Mouse (Mus musculus): ENCODE results near the gene Arhgap18. TPM values are rescaled to one million over a fixed set of nuclear protein-coding genes. Genes with fewer than 3 reads are reported as not detected.

The Arhgap18 gene
- polyA plus RNA-seq, 1 experiment from 2014 or later: 28.8 TPM

GRCm38 (mm10) chr10:26793013-26793412 is 39.8 kb downstream of the Arhgap18 start:
- WGBS: 84% methylated on average over 8 of the region's 8 CpGs
- ATAC-seq (ENCODE audit: low read depth): no peak

DNA sequence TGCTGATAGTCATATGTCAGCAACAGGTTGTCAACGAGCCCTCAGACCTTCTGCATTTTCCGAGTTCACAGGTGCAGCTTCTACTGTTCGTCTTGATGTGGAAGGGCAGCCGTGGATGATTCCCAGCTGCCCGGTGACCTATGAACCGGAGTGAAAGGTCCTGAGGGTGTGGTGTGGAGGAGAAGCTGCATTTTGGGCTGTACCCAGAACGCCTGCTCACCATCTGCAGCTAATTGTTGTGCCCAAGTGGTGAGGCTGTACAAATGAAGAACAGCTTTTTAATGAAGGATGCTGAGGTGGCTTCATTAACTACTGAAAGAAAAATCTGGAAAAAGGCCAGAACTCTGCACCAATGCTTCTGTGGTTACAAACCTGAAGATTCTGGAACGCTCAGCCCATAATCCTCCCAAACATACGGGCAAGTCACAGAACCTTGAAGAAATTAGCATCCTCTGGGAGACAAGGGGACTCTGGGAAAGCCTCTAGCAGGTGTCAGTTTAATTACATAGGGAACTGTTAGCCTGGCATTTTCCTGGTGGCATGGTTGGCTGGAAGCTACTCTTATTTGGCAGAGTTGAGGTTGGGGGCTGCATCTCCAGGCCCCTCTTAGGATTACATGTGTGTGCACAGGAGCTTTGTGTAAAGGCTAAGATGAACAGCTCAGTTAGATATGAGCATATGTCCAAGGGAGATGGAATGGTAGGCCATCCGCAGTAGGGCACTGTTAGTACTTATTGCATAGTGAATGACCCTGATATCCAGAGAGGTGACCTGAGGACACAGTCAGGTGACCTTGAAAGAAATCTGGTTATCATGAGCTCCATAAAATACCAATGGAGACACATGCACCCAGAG is 43.4 kb downstream of the Arhgap18 start:
- Histone ChIP-seq H3K9me3 (ENCODE audit: control insufficient read depth, low read length) (no peaks in the 10 kb centered on the region), H3K36me3 (ENCODE audit: control insufficient read depth, insufficient read depth, low read length) (no peaks in the 10 kb centered on the region), H3K9ac (ENCODE audit: low read depth, low read length) (no peak overlapping the region), H3K4me2 (ENCODE audit: low read depth, low read length) (no peak overlapping the region), H3K4me3 (ENCODE audit: low read depth, low read length) (no peak overlapping the region), H3K4me1 (ENCODE audit: control insufficient read depth, insufficient read depth, low read length) (0 out of 2 replicates have a peak, but pooled peaks cover 2% of the 10 kb centered on the region), H3K27me3 (replicated peaks; ENCODE audit: control insufficient read depth, insufficient read depth, low read length) (no peaks in the 10 kb centered on the region), H3K27ac (replicated peaks; ENCODE audit: low read depth, low read length) (no peak overlapping the region)
- WGBS: 53% methylated on average over 10 of the region's 10 CpGs
- ATAC-seq (ENCODE audit: low read depth) (no peak), DNase-seq (ENCODE audit: low spot score) (no peak)

More at GRCm38 (mm10) chr10:26793013-26793412, 39.8 kb downstream of the Arhgap18 start:
- H3K27ac ChIP-seq (replicated peaks; ENCODE audit: low read depth, low read length): no peak overlapping the region
- no peak overlapping the region for H3K4me2 ChIP-seq (ENCODE audit: low read depth, low read length)
- no peak for DNase-seq (ENCODE audit: low spot score)
- no peak overlapping the region for H3K4me3 ChIP-seq (ENCODE audit: low read depth, low read length)
- no peaks in the 10 kb centered on the region for H3K27me3 ChIP-seq (replicated peaks; ENCODE audit: control insufficient read depth, insufficient read depth, low read length)
- H3K36me3 ChIP-seq (ENCODE audit: control insufficient read depth, insufficient read depth, low read length): no peaks in the 10 kb centered on the region
- H3K4me1 ChIP-seq (ENCODE audit: control insufficient read depth, insufficient read depth, low read length): 0 out of 2 replicates have a peak, but pooled peaks cover 2% of the 10 kb centered on the region
- no peaks in the 10 kb centered on the region for H3K9me3 ChIP-seq (ENCODE audit: control insufficient read depth, low read length)
- H3K9ac ChIP-seq (ENCODE audit: low read depth, low read length): no peak overlapping the region

- WGBS: 76% methylated on average over 7 of the region's 7 CpGs
Measured at GRCm38 (mm10) chr10:26797287-26797672, 44.1 kb downstream of the Arhgap18 start.

DNA sequence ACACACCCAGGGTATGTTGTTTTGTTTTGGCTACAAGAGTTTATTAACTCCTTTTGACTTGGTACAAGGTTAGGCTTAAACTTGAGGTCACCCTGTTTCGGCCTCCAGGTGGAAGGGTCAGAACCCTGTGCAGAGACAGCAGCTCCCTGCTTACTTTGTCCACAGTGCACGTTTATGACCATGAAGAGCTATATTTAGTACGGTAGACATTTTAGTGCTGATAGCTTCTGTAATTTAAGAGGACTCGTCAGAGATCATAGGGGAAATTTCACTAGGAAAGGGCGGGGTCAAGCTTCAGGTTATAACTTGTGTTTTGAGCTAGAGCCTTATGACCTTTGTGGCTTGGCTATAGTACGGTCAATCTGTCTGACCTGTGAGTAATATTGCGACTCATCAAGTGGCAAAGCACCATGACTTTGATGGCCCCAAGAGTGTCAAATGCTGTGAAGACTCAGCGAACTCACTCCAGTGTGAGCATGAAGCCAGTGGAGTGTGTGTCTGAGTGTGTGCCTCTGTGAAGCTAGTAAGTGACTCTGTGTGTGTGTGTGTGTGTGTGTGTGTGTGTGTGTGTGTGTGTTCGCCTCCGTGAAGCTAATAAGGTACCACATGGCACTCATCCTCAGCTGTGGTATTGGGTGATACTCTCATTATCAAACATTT is 45.7 kb downstream of the Arhgap18 start:
- DNase-seq (ENCODE audit: low spot score): no peak
- H3K9ac ChIP-seq (ENCODE audit: low read depth, low read length): no peak overlapping the region
- H3K4me2 ChIP-seq (ENCODE audit: low read depth, low read length): no peak overlapping the region
- no peaks in the 10 kb centered on the region for H3K36me3 ChIP-seq (ENCODE audit: control insufficient read depth, insufficient read depth, low read length)
- peak overlapping the region; percentile 49; the same call in 1 of the 2 replicates for H3K27ac ChIP-seq (replicated peaks; ENCODE audit: low read depth, low read length)
- no peaks in the 10 kb centered on the region for H3K27me3 ChIP-seq (replicated peaks; ENCODE audit: control insufficient read depth, insufficient read depth, low read length)
- 77% methylated on average over 10 of the region's 10 CpGs for WGBS
- no peak for ATAC-seq (ENCODE audit: low read depth)
- no peak overlapping the region for H3K4me3 ChIP-seq (ENCODE audit: low read depth, low read length)
- no peaks in the 10 kb centered on the region for H3K9me3 ChIP-seq (ENCODE audit: control insufficient read depth, low read length)
- no peaks in the 10 kb centered on the region for H3K4me1 ChIP-seq (ENCODE audit: control insufficient read depth, insufficient read depth, low read length)

More at GRCm38 (mm10) chr10:26797287-26797672, 44.1 kb downstream of the Arhgap18 start:
- Histone ChIP-seq H3K27me3 (replicated peaks; ENCODE audit: control insufficient read depth, insufficient read depth, low read length) (no peaks in the 10 kb centered on the region), H3K9ac (ENCODE audit: low read depth, low read length) (no peak overlapping the region), H3K27ac (replicated peaks; ENCODE audit: low read depth, low read length) (no peak overlapping the region), H3K4me1 (ENCODE audit: control insufficient read depth, insufficient read depth, low read length) (no peaks in the 10 kb centered on the region), H3K4me3 (ENCODE audit: low read depth, low read length) (no peak overlapping the region), H3K9me3 (ENCODE audit: control insufficient read depth, low read length) (no peaks in the 10 kb centered on the region), H3K4me2 (ENCODE audit: low read depth, low read length) (no peak overlapping the region), H3K36me3 (ENCODE audit: control insufficient read depth, insufficient read depth, low read length) (no peaks in the 10 kb centered on the region)
- ATAC-seq (ENCODE audit: low read depth) (no peak), DNase-seq (ENCODE audit: low spot score) (no peak)

DNA sequence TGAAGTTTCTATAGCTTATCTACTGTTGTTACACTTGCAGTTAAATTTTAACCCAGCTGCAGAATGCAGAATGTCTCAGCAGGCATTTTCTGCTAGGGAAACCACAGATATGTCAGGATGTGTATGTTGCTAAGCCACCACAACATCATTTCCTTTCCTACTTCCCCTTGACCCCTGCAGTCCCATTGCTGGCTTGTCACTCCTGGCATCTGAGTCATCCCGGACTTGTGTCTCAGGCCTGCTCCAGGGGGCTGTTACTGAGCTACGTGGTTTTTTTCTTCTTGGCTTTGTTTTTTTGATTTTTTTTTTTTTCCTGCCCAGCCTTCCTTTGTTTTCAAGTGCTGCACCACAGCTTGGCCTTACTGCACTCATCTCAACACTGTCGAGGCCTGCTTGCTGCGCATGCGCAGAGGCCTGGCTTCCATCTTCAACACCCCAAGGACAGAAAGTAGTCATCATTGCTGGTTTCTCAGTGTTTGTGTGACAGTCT is 46.4 kb downstream of the Arhgap18 start:
- 0 out of 2 replicates have a peak overlapping the region, but pooled peaks have one; percentile 49 for H3K27ac ChIP-seq (replicated peaks; ENCODE audit: low read depth, low read length)
- no peaks in the 10 kb centered on the region for H3K9me3 ChIP-seq (ENCODE audit: control insufficient read depth, low read length)
- H3K4me3 ChIP-seq (ENCODE audit: low read depth, low read length): no peak overlapping the region
- no peaks in the 10 kb centered on the region for H3K36me3 ChIP-seq (ENCODE audit: control insufficient read depth, insufficient read depth, low read length)
- no peak overlapping the region for H3K4me2 ChIP-seq (ENCODE audit: low read depth, low read length)
- DNase-seq (ENCODE audit: low spot score): peak; percentile 65
- no peak overlapping the region for H3K9ac ChIP-seq (ENCODE audit: low read depth, low read length)
- H3K27me3 ChIP-seq (replicated peaks; ENCODE audit: control insufficient read depth, insufficient read depth, low read length): no peaks in the 10 kb centered on the region
- H3K4me1 ChIP-seq (ENCODE audit: control insufficient read depth, insufficient read depth, low read length): no peaks in the 10 kb centered on the region
- 54% methylated on average over 5 of the region's 5 CpGs for WGBS
- no peak for ATAC-seq (ENCODE audit: low read depth)

- H3K4me1 ChIP-seq (ENCODE audit: control insufficient read depth, insufficient read depth, low read length): no peaks in the 10 kb centered on the region
- no peaks in the 10 kb centered on the region for H3K9me3 ChIP-seq (ENCODE audit: control insufficient read depth, low read length)
- H3K27ac ChIP-seq (replicated peaks; ENCODE audit: low read depth, low read length): no peak overlapping the region
- DNase-seq (ENCODE audit: low spot score) (no peak), ATAC-seq (ENCODE audit: low read depth) (no peak)
- H3K27me3 ChIP-seq (replicated peaks; ENCODE audit: control insufficient read depth, insufficient read depth, low read length): no peaks in the 10 kb centered on the region
- no peak overlapping the region for H3K9ac ChIP-seq (ENCODE audit: low read depth, low read length)
- 53% methylated on average over 5 of the region's 5 CpGs for WGBS
- no peak overlapping the region for H3K4me3 ChIP-seq (ENCODE audit: low read depth, low read length)
- H3K36me3 ChIP-seq (ENCODE audit: control insufficient read depth, insufficient read depth, low read length): no peaks in the 10 kb centered on the region
- H3K4me2 ChIP-seq (ENCODE audit: low read depth, low read length): no peak overlapping the region
Measured at GRCm38 (mm10) chr10:26804351-26804983, 51.2 kb downstream of the Arhgap18 start.

DNA sequence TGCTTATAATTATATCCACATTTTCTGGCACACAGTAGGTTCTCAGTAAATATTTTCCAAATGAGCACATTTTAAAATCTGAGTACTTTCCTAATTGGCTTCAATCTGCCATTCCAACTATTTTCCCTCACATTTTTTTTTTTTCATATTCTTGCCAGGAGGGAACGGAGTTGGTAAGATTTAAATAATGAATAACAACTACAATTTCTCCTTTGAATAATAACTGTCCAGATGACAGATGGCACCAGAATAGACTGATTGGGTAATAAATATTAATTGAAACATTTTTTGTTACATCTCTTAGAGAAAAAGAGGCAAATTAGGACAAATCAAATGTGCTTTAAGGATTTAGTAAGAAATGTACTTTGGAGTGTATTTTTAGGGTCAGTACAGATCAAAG is 51.8 kb downstream of the Arhgap18 start:
- Histone ChIP-seq H3K4me2 (ENCODE audit: low read depth, low read length) (no peak overlapping the region), H3K4me1 (ENCODE audit: control insufficient read depth, insufficient read depth, low read length) (no peaks in the 10 kb centered on the region), H3K9ac (ENCODE audit: low read depth, low read length) (no peak overlapping the region), H3K27ac (replicated peaks; ENCODE audit: low read depth, low read length) (no peak overlapping the region), H3K4me3 (ENCODE audit: low read depth, low read length) (no peak overlapping the region), H3K27me3 (replicated peaks; ENCODE audit: control insufficient read depth, insufficient read depth, low read length) (no peaks in the 10 kb centered on the region), H3K9me3 (ENCODE audit: control insufficient read depth, low read length) (no peaks in the 10 kb centered on the region), H3K36me3 (ENCODE audit: control insufficient read depth, insufficient read depth, low read length) (no peaks in the 10 kb centered on the region)
- ATAC-seq (ENCODE audit: low read depth) (no peak), DNase-seq (ENCODE audit: low spot score) (no peak)
- WGBS: 58% methylated on average over 1 of the region's 1 CpGs

- DNase-seq (ENCODE audit: low spot score): peak; percentile 41
- Histone ChIP-seq H3K4me1 (ENCODE audit: control insufficient read depth, insufficient read depth, low read length) (0 out of 2 replicates have a peak, but pooled peaks cover 4% of the 10 kb centered on the region), H3K9me3 (ENCODE audit: control insufficient read depth, low read length) (no peaks in the 10 kb centered on the region), H3K9ac (ENCODE audit: low read depth, low read length) (no peak overlapping the region), H3K27me3 (replicated peaks; ENCODE audit: control insufficient read depth, insufficient read depth, low read length) (no peaks in the 10 kb centered on the region), H3K4me3 (ENCODE audit: low read depth, low read length) (no peak overlapping the region), H3K27ac (replicated peaks; ENCODE audit: low read depth, low read length) (no peak overlapping the region), H3K4me2 (ENCODE audit: low read depth, low read length) (no peak overlapping the region), H3K36me3 (ENCODE audit: control insufficient read depth, insufficient read depth, low read length) (no peaks in the 10 kb centered on the region)
- 66% methylated on average over 3 of the region's 3 CpGs for WGBS
- no peak for ATAC-seq (ENCODE audit: low read depth)
Measured at GRCm38 (mm10) chr10:26806092-26806491, 52.9 kb downstream of the Arhgap18 start.

Data from embryonic facial prominence, embryonic 14.5 days (tissue).